Mouse (Mus musculus): ENCODE data around the gene Grb14.

Grb14 gene

DNA sequence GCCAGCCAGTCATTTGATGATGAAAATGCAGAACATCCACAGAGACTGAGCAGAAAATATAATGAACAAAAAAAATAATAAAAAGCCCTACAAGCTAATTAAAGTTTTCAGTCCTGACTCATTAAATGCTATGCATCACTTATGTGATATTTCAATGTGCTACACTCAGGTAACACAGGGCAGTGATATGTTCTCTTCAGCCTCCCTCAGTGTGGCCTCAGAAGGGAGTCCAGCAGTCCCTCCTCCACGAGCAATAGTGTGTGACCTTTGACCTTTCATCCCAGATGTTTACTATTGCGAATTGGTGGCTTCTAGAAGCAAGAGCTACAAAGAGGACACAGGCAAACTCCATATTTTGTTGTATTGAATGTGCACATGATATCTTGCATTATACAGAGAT, 146.5 kb downstream of the Grb14 start:
- no peak for DNase-seq (ENCODE audit: low spot score in 2 of 2)

Data from thymus, postnatal 10 days (tissue).